In the genomic region with DNA sequence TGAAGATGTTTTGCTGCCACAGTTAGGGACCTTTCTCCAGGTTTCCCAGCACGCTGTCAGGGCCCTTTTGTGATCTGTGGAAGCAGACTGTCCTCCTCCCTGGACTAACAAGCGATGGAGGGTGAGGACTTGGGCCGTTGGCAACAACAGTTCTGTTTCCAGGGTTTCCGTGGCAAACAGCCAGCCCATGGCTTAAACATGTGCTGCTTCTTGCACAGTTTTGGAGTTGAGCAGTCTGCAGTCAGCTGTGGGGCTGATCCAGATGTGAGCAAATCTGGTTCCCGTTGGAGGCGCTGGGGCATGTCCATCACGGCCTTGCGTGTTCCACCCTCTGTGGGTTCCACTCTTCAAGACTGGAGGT, we compare ENCODE assay signal across 9 mouse cellular contexts.
DNase-seq lines count a peak whose midpoint lies in the region; ATAC-seq and TF ChIP-seq lines count a peak whose summit lies in the region.
"Had no signal": no experiment of that assay in that cellular context is flagged by ENCODE, and none has a peak within 500 bp of the region (broad histone marks: within the 10 kb centered on the region; RNA-seq: fewer than 3 reads in every experiment).

No protein-coding gene starts in this region.

- peak; percentile 70 for DNase-seq in forebrain, postnatal 0 days
- DNase-seq in adipocyte (ENCODE audit: low spot score): peak; percentile 69
- peak; percentile 90 to 91 for DNase-seq in heart, adult 2 months
- DNase-seq in testis, postnatal 14 days (ENCODE audit: low spot score): peak; percentile 48
- no peak for DNase-seq in layer of hippocampus, postnatal 25 days (ENCODE audit: extremely low spot score in 1 of 2, low spot score in 1 of 2)

- no peak overlapping the region for H3K9ac ChIP-seq in forebrain, postnatal 0 days
- H3K9ac ChIP-seq in forebrain, embryonic 12.5 days: no peak overlapping the region
- H3K9ac ChIP-seq in heart, adult 2 months (ENCODE audit: low read depth, low read length): no peak overlapping the region
- no peak overlapping the region for H3K9ac ChIP-seq in limb, embryonic 13.5 days
- no peak overlapping the region for H3K9ac ChIP-seq in hindbrain, embryonic 12.5 days

- ATAC-seq in forebrain, postnatal 0 days: peak; percentile 43
- ATAC-seq in forebrain, embryonic 12.5 days (ENCODE audit: low FRiP score): no peak
- ATAC-seq in limb, embryonic 13.5 days (ENCODE audit: low FRiP score, low read depth): peak; percentile 66; the same call in 1 of the 2 replicates
- ATAC-seq in hindbrain, embryonic 12.5 days (ENCODE audit: low FRiP score): no peak

- H3K4me1 ChIP-seq in forebrain, postnatal 0 days (ENCODE audit: insufficient read depth): no peaks in the 10 kb centered on the region
- 0 out of 2 replicates have a peak, but pooled peaks cover 5% of the 10 kb centered on the region for H3K4me1 ChIP-seq in forebrain, embryonic 12.5 days
- peaks cover 35% of the 10 kb centered on the region for H3K4me1 ChIP-seq in heart, adult 2 months (ENCODE audit: control insufficient read depth, insufficient read depth, low read length)
- H3K4me1 ChIP-seq in limb, embryonic 13.5 days: peaks cover 42% of the 10 kb centered on the region
- no peaks in the 10 kb centered on the region for H3K4me1 ChIP-seq in hindbrain, embryonic 12.5 days

- intact Hi-C loops in heart, adult 2 months (cut with DNase I): no loop called here

- H3K4me3 ChIP-seq in forebrain, postnatal 0 days (ENCODE audit: low read depth, low read length): no peak overlapping the region
- H3K4me3 ChIP-seq in forebrain, embryonic 12.5 days (replicated peaks): no peak overlapping the region
- H3K4me3 ChIP-seq in heart, adult 2 months: no peak overlapping the region
- H3K4me3 ChIP-seq in limb, embryonic 13.5 days: no peak overlapping the region
- no peak overlapping the region for H3K4me3 ChIP-seq in hindbrain, embryonic 12.5 days

- H3K27ac ChIP-seq in forebrain, postnatal 0 days (ENCODE audit: low read depth, low read length): no peak overlapping the region
- H3K27ac ChIP-seq in forebrain, embryonic 12.5 days: no peak overlapping the region
- peak overlapping the region; percentile 78 for H3K27ac ChIP-seq in heart, adult 2 months
- no peak overlapping the region for H3K27ac ChIP-seq in limb, embryonic 13.5 days
- H3K27ac ChIP-seq in hindbrain, embryonic 12.5 days: no peak overlapping the region
- H3K27ac ChIP-seq: macrophage had no signal

- 59% methylated on average over 8 of the region's 8 CpGs for WGBS in forebrain, postnatal 0 days
- WGBS in forebrain, embryonic 12.5 days: 92% methylated on average over 8 of the region's 8 CpGs
- 8% methylated on average over 8 of the region's 8 CpGs for WGBS in heart, adult 2 months
- WGBS in limb, embryonic 13.5 days: 48% methylated on average over 8 of the region's 8 CpGs
- 83% methylated on average over 8 of the region's 8 CpGs for WGBS in hindbrain, embryonic 12.5 days

- H3K36me3 ChIP-seq in forebrain, postnatal 0 days (ENCODE audit: insufficient read depth): no peaks in the 10 kb centered on the region
- no peaks in the 10 kb centered on the region for H3K36me3 ChIP-seq in forebrain, embryonic 12.5 days (replicated peaks)
- H3K36me3 ChIP-seq in heart, adult 2 months (ENCODE audit: control insufficient read depth, insufficient read depth, low read length): peaks cover 4% of the 10 kb centered on the region; the same call in 1 of the 2 replicates
- H3K36me3 ChIP-seq in limb, embryonic 13.5 days: no peaks in the 10 kb centered on the region
- H3K36me3 ChIP-seq in hindbrain, embryonic 12.5 days: no peaks in the 10 kb centered on the region

- TF ChIP-seq CTCF in forebrain, postnatal 0 days (IDR thresholded peaks at IDR 0.05; ENCODE audit: low read depth): no peak
- no peak for TF ChIP-seq CTCF in heart, adult 2 months (IDR thresholded peaks at IDR 0.05)

- no peaks in the 10 kb centered on the region for H3K9me3 ChIP-seq in forebrain, postnatal 0 days (ENCODE audit: low read length)
- no peaks in the 10 kb centered on the region for H3K9me3 ChIP-seq in forebrain, embryonic 12.5 days
- H3K9me3 ChIP-seq in limb, embryonic 13.5 days: no peaks in the 10 kb centered on the region
- no peaks in the 10 kb centered on the region for H3K9me3 ChIP-seq in hindbrain, embryonic 12.5 days (replicated peaks)

- TF ChIP-seq EP300 in heart, adult 2 months (IDR thresholded peaks at IDR 0.05; ENCODE audit: insufficient read depth, low read depth, low read length): 0 out of 2 replicates have a peak, but pooled peaks have one; percentile 16

- H3K27me3 ChIP-seq in forebrain, postnatal 0 days (ENCODE audit: insufficient read depth, low read length): no peaks in the 10 kb centered on the region
- H3K27me3 ChIP-seq in forebrain, embryonic 12.5 days: no peaks in the 10 kb centered on the region
- no peaks in the 10 kb centered on the region for H3K27me3 ChIP-seq in heart, adult 2 months (ENCODE audit: control insufficient read depth, insufficient read depth, low read length)
- no peaks in the 10 kb centered on the region for H3K27me3 ChIP-seq in limb, embryonic 13.5 days
- H3K27me3 ChIP-seq in hindbrain, embryonic 12.5 days: no peaks in the 10 kb centered on the region

- no peak overlapping the region for H3K4me2 ChIP-seq in forebrain, postnatal 0 days (ENCODE audit: low read depth)
- H3K4me2 ChIP-seq in forebrain, embryonic 12.5 days: no peak overlapping the region
- no peak overlapping the region for H3K4me2 ChIP-seq in limb, embryonic 13.5 days (replicated peaks)
- H3K4me2 ChIP-seq in hindbrain, embryonic 12.5 days (replicated peaks): no peak overlapping the region

- no peak for TF ChIP-seq POLR2A in heart, adult 2 months (IDR thresholded peaks at IDR 0.05; ENCODE audit: insufficient read depth, low read depth, low read length)

- no peaks in the 10 kb centered on the region for H3K79me2 ChIP-seq in heart, adult 2 months (replicated peaks; ENCODE audit: control insufficient read depth, insufficient read depth, low read length)

Comparison
In these comparisons a context has a peak if more than half of its experiments do, and no peak if none do; other contexts are left out.
1. ATAC-seq: peak in forebrain, postnatal 0 days (single experiment) and limb, embryonic 13.5 days (single experiment); none in forebrain, embryonic 12.5 days (single experiment) and hindbrain, embryonic 12.5 days (single experiment).
2. DNase-seq: peak in forebrain, postnatal 0 days (single experiment), adipocyte (single experiment), heart, adult 2 months (2 of 2) and testis, postnatal 14 days (single experiment); none in layer of hippocampus, postnatal 25 days (0 of 2).